Mouse (Mus musculus): ENCODE data around the gene Mdga1.

DNA sequence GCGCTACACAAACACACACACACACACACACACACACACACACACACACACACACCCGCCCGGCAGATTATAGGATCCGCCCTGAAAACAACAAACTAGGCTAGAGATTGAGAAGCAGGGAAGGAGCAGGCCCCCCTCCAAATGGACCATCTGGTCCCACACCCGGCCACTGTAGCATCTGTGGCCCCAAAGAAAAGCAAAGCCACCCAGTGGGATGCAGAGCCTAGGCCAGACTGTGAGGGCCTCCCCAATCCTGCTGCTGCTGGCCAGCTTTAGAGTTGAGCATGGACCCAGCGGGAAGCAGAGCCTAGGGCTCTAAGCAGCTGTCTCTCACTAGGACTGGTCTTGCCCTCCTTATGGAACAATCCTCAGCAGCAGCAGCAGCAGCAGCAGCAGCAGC is 85.3 kb downstream of the Mdga1 start:
- TF ChIP-seq CTCF (IDR thresholded peaks at IDR 0.05; ENCODE audit: low read depth, low read length) (no peak), TAL1 (conservative IDR thresholded peaks at IDR 0.05; ENCODE audit: low read depth, low read length) (no peak), GATA1 (IDR thresholded peaks at IDR 0.05; ENCODE audit: borderline replicate concordance, low read length) (no peak), GATA2 (IDR thresholded peaks at IDR 0.05; ENCODE audit: borderline replicate concordance, low read depth, low read length) (no peak), POLR2AphosphoS5 (IDR thresholded peaks at IDR 0.05; ENCODE audit: insufficient replicate concordance, low read depth, low read length) (no peak)
